Mouse (Mus musculus): ENCODE data around the gene Zfp180.

GRCm38 (mm10) chr7:24086871-24087270 lies 5.1 kb downstream of the Zfp180 start:
- TF ChIP-seq ETS1 (IDR thresholded peaks at IDR 0.05; ENCODE audit: low read depth, low read length) (no peak), CTCF (IDR thresholded peaks at IDR 0.05 in 2 of 3, conservative IDR thresholded peaks at IDR 0.05 in 1 of 3; ENCODE audit: control insufficient read depth in 1 of 3, insufficient read depth in 1 of 3, low read depth in 2 of 3, low read length in 3 of 3, poor library complexity in 1 of 3, severe bottlenecking in 1 of 3) (no peak)

All from MEL (cell line).